Mouse (Mus musculus) bone marrow, adult 2 months (tissue): ENCODE data around the gene Plekho2.

Source experiments
- CTCF ChIP-seq: fragments of 200-500 bp; IDR thresholded peaks from 2 replicates; pipeline ENCODE4 v1.5.1; 2011; ENCODE audit warnings: low read length, control low read depth; ENCODE audit not compliant: control insufficient read depth, insufficient read depth
- POLR2A ChIP-seq: fragments of 200-500 bp; IDR thresholded peaks from 2 replicates; pipeline ENCODE4 v1.6.1; 2011; ENCODE audit warnings: low read depth, mild to moderate bottlenecking, control low read depth, low read length, borderline replicate concordance; ENCODE audit not compliant: control insufficient read depth

- TF ChIP-seq POLR2A (no peak), CTCF (no peak)
These were observed 65.4 kb downstream of the Plekho2 start for GRCm38 (mm10) chr9:65514431-65514830.
